Comparison of ENCODE assay signal across 9 mouse cellular contexts in the genomic region with DNA sequence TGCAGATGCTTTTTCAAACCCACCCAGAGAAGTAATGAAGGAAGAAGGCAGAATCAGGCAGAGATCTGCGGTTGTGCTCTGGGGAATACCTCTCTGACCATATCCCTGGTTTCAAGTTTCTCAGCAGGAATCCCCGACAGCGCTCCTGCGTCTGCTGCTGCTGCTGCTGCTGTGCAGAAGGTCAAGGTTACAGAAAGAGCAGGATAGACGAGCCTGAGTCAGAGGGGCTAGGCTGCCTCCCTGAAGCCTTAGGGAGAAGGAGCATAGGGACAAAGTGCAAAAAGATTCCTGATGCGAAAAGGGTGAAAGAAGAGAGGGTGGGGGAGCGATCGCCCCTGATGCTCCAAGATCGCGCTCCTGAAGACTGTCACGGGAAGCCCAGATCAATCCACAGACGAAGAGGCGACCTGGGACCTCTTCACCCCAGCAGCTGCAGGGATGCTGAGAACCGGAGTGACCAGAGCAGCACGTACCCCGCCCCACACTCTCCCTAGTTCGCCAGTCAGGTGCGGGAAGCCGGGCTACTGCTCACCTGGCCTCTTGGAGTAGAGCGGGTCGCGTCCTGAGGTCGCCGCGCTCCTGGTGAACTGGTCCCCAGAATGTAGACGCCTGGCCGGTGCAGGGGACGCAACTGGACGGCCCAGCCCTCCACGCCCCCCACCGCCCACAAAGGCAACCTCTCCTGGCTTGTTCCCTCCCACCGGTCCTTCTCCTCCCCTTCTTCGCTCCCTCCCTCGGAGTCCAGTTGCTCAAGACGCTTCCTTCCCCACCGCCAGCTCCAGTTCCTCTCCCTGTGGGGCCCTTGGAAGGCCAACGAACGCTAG. TPM values are rescaled to one million over a fixed set of nuclear protein-coding genes. Genes with fewer than 3 reads are reported as not detected.
A peak's percentile ranks its signal among the peaks of the same experiment; 100 is the strongest.
DNase-seq lines count a peak whose midpoint lies in the region; ATAC-seq and TF ChIP-seq lines count a peak whose summit lies in the region.
"Had no signal": no experiment of that assay in that cellular context is flagged by ENCODE, and none has a peak within 500 bp of the region (broad histone marks: within the 10 kb centered on the region; RNA-seq: fewer than 3 reads in every experiment).

TSS of gene Sowahd (plus strand) at position 780 of the 824 bp plus-strand sequence.

- H3K9me3 ChIP-seq in ES-E14 (ENCODE audit: control insufficient read depth, insufficient read depth, low read depth, low read length): no peaks in the 10 kb centered on the region
- H3K9me3 ChIP-seq in heart, postnatal 0 days (replicated peaks; ENCODE audit: control insufficient read depth, low read length): no peaks in the 10 kb centered on the region
- H3K9me3 ChIP-seq in liver, embryonic 16.5 days (replicated peaks; ENCODE audit: control insufficient read depth, low read length): no peaks in the 10 kb centered on the region

- H3K4me2 ChIP-seq in heart, postnatal 0 days (ENCODE audit: low read depth, low read length): peak within 1 kb of the TSS; percentile 61
- H3K4me2 ChIP-seq in liver, embryonic 16.5 days (ENCODE audit: low read depth, low read length): peak within 1 kb of the TSS; percentile 41

- no peak for TF ChIP-seq CTCF in heart, postnatal 0 days (IDR thresholded peaks at IDR 0.05; ENCODE audit: low read depth)

- WGBS in heart, postnatal 0 days: 12% methylated on average over 37 of the region's 38 CpGs
- WGBS in liver, embryonic 16.5 days (ENCODE audit: insufficient replicate concordance): 15% methylated on average over 33 of the region's 38 CpGs

- H3K9ac ChIP-seq in ES-E14 (ENCODE audit: insufficient read depth, low read depth, low read length, poor library complexity, severe bottlenecking): peak within 1 kb of the TSS; percentile 29; the same call in 1 of the 2 replicates
- H3K9ac ChIP-seq in heart, postnatal 0 days (replicated peaks; ENCODE audit: low read depth, low read length): no peak within 1 kb of the TSS
- no peak within 1 kb of the TSS for H3K9ac ChIP-seq in liver, embryonic 16.5 days (ENCODE audit: low read depth, low read length)

- peak within 1 kb of the TSS; percentile 36 to 52 for H3K4me3 ChIP-seq in ES-E14 (ENCODE audit: insufficient read depth in 1 of 2, low read depth in 1 of 2, low read length in 2 of 2, poor library complexity in 1 of 2, severe bottlenecking in 1 of 2)
- H3K4me3 ChIP-seq in heart, postnatal 0 days (ENCODE audit: low read depth, low read length): peak within 1 kb of the TSS; percentile 41
- peak within 1 kb of the TSS; percentile 40 for H3K4me3 ChIP-seq in liver, embryonic 16.5 days (ENCODE audit: low read depth, low read length)

- peak; percentile 25 for DNase-seq in embryo, embryonic 10 days (ENCODE audit: low spot score)
- DNase-seq in embryo, embryonic 10.5 days (ENCODE audit: low spot score): no peak
- DNase-seq in ES-E14 (ENCODE audit: low read depth, low spot score): no peak
- no peak for DNase-seq in heart, postnatal 0 days (ENCODE audit: low spot score)
- peak; percentile 1 for DNase-seq in yolk sac, embryonic 10.5 days (ENCODE audit: low spot score)
- DNase-seq in cerebellum, adult 9-11 months: no peak
- DNase-seq in spleen, adult 12 weeks (ENCODE audit: low spot score): no peak

- TF ChIP-seq EP300 in heart, postnatal 0 days (IDR thresholded peaks at IDR 0.05; ENCODE audit: low read depth): no peak

- no peak within 1 kb of the TSS for H3K27ac ChIP-seq in ES-E14 (ENCODE audit: insufficient read depth, low read depth, low read length, poor library complexity, severe bottlenecking)
- H3K27ac ChIP-seq in heart, postnatal 0 days (ENCODE audit: low read depth): no peak within 1 kb of the TSS
- H3K27ac ChIP-seq in liver, embryonic 16.5 days (ENCODE audit: low read length): no peak within 1 kb of the TSS

- 0 out of 4 replicates have a peak, but pooled peaks cover 0 to 2% of the 10 kb centered on the region in 2 experiments for H3K4me1 ChIP-seq in ES-E14 (ENCODE audit: control insufficient read depth in 2 of 2, insufficient read depth in 2 of 2, low read length in 2 of 2, poor library complexity in 1 of 2)
- no peaks in the 10 kb centered on the region for H3K4me1 ChIP-seq in heart, postnatal 0 days (ENCODE audit: control insufficient read depth, insufficient read depth)
- H3K4me1 ChIP-seq in liver, embryonic 16.5 days (ENCODE audit: control insufficient read depth, low read depth, low read length): no peaks in the 10 kb centered on the region

- no peak for ATAC-seq in heart, postnatal 0 days (ENCODE audit: insufficient read depth, low read depth)
- ATAC-seq in liver, embryonic 16.5 days (ENCODE audit: low read depth): no peak

- peaks cover 26% of the 10 kb centered on the region for H3K27me3 ChIP-seq in heart, postnatal 0 days (ENCODE audit: control insufficient read depth, insufficient read depth, low read length)
- H3K27me3 ChIP-seq in liver, embryonic 16.5 days (ENCODE audit: control insufficient read depth, insufficient read depth, low read depth, low read length): peaks cover 50% of the 10 kb centered on the region

- in situ Hi-C loops in ES-E14 (cut with MboI; ENCODE audit: low sequenced_read_pairs in 2 of 2, unreplicated experiment in 2 of 2): no loop called here

- H3K36me3 ChIP-seq in ES-E14 (ENCODE audit: control insufficient read depth, insufficient read depth, low read length, poor library complexity, severe bottlenecking): no peaks in the 10 kb centered on the region
- no peaks in the 10 kb centered on the region for H3K36me3 ChIP-seq in heart, postnatal 0 days (replicated peaks; ENCODE audit: control insufficient read depth, insufficient read depth, low read length)
- H3K36me3 ChIP-seq in liver, embryonic 16.5 days (ENCODE audit: control insufficient read depth, insufficient read depth): no peaks in the 10 kb centered on the region

TF ChIP-seq in ES-E14, 5 proteins besides CTCF, POLR2A, EP300 and RAD21:
- TF ChIP-seq ZC3H11A (IDR thresholded peaks at IDR 0.05; ENCODE audit: borderline replicate concordance, low read depth, low read length) (no peak), ZNF384 (IDR thresholded peaks at IDR 0.05; ENCODE audit: low read depth, low read length) (no peak), CHD2 (IDR thresholded peaks at IDR 0.05; ENCODE audit: low read depth, low read length) (no peak), HCFC1 (IDR thresholded peaks at IDR 0.05; ENCODE audit: borderline replicate concordance, insufficient read depth, low read length) (no peak), MAFK (IDR thresholded peaks at IDR 0.05; ENCODE audit: insufficient read depth, low read depth, low read length) (no peak)

RNA-seq across cellular contexts. Expression of gene Sowahd, which starts in this region (rescaled TPM):
- total RNA-seq in ES-E14 (2012; rRNA removed): not detected in 2 replicates
- not detected in 2 replicates for total RNA-seq in heart, postnatal 0 days (2014; rRNA removed; ENCODE audit: low replicate concordance)
- not detected in 2 replicates for polyA plus RNA-seq in heart, postnatal 0 days (2015; fragmentation: Nextera tagmentation; extraction: Ambion mirVana)
- polyA plus RNA-seq in liver, embryonic 16.5 days (2015; fragmentation: Nextera tagmentation; extraction: Ambion mirVana): not detected in 2 replicates
- polyA plus RNA-seq: C2C12 had no signal

Comparison
In these comparisons a context has a peak if more than half of its experiments do, and no peak if none do; other contexts are left out.
1. DNase-seq: peak in embryo, embryonic 10 days (single experiment) and yolk sac, embryonic 10.5 days (single experiment); none in embryo, embryonic 10.5 days (single experiment), ES-E14 (single experiment), heart, postnatal 0 days (single experiment), cerebellum, adult 9-11 months (single experiment) and spleen, adult 12 weeks (single experiment).
2. Peak in every context shown above with its lines, with median percentiles within 50 percentile points of each other: H3K4me3 ChIP-seq.